Mouse (Mus musculus): ENCODE data around the gene Map2k1.

- TF ChIP-seq POLR2A (IDR thresholded peaks at IDR 0.05; ENCODE audit: borderline replicate concordance, insufficient read depth, low read length) (no peak), CTCF (IDR thresholded peaks at IDR 0.05; ENCODE audit: borderline replicate concordance, insufficient read depth, low read depth, low read length) (no peak)
Measured at GRCm38 (mm10) chr9:64174341-64174740, 79.1 kb downstream of the Map2k1 start.
